Mouse (Mus musculus) kidney, postnatal 0 days (tissue): ENCODE measurements at regions not wholly inside any gene's neighbourhood (a gene's known extent, or its start where the extent isn't known, plus 50 kb on each side); places are given as distances from the start of the nearest gene placed in this dataset.

Source experiments
- ATAC-seq: fragments of 200-750 bp; cut with Nextera tagmentation; replicated peaks from 2 replicates; pipeline ENCODE4 v1.8.0; 2017; ENCODE audit warnings: low read depth, moderate number of reproducible peaks, moderate TSS enrichment, moderate library complexity; ENCODE audit not compliant: low FRiP score
- DNase-seq: peaks from one replicate; pipeline ENCODE4 v3.0.0-alpha.2; 2016; ENCODE audit warnings: low spot score
- H3K27ac ChIP-seq: fragments of 300-500 bp; sonication (generic); 2 replicates; pipeline ENCODE4 v1.5.1; 2014; ENCODE audit warnings: mild to moderate bottlenecking
- H3K27me3 ChIP-seq: fragments of 300-500 bp; sonication (generic); 2 replicates; pipeline ENCODE4 v1.6.1; 2014; ENCODE audit warnings: low read length, mixed read lengths; ENCODE audit not compliant: insufficient read depth
- H3K36me3 ChIP-seq: fragments of 300-500 bp; sonication (generic); 2 replicates; pipeline ENCODE4 v1.6.1; 2014; ENCODE audit warnings: low read length, mixed read lengths; ENCODE audit not compliant: insufficient read depth
- H3K4me1 ChIP-seq: fragments of 300-500 bp; sonication (generic); replicated peaks from 2 replicates; pipeline ENCODE4 v1.6.1; 2014; ENCODE audit warnings: antibody characterized with exemption, low read length, mixed read lengths; ENCODE audit not compliant: insufficient read depth
- H3K4me2 ChIP-seq: fragments of 300-500 bp; sonication (generic); 2 replicates; pipeline ENCODE4 v1.6.1; 2014; ENCODE audit warnings: mild to moderate bottlenecking, low read length, moderate library complexity, mixed read lengths
- H3K4me3 ChIP-seq: fragments of 300-500 bp; sonication (generic); replicated peaks from 2 replicates; pipeline ENCODE4 v1.5.1; 2014; ENCODE audit warnings: low read depth, low read length
- H3K9ac ChIP-seq: fragments of 300-500 bp; sonication (generic); 2 replicates; pipeline ENCODE4 v1.6.1; 2014; ENCODE audit warnings: low read depth, low read length
- H3K9me3 ChIP-seq: fragments of 300-500 bp; sonication (generic); replicated peaks from 2 replicates; pipeline ENCODE4 v1.6.1; 2016; ENCODE audit warnings: low read length, inconsistent platforms, mixed read lengths
- CTCF ChIP-seq: IDR thresholded peaks from 2 replicates; pipeline ENCODE4 v1.5.1; 2016; ENCODE audit warnings: antibody characterized with exemption, low read depth, mild to moderate bottlenecking, moderate library complexity
- WGBS: fragments of 180-500 bp; shearing (Covaris S2); extraction: QIAGEN DNeasy Blood & Tissue Kit; methylation state at CpG from one replicate; pipeline ENCODE4 v1.1.7; 2014; 5-methylcytosine and 5-hydroxymethylcytosine counted together

DNA sequence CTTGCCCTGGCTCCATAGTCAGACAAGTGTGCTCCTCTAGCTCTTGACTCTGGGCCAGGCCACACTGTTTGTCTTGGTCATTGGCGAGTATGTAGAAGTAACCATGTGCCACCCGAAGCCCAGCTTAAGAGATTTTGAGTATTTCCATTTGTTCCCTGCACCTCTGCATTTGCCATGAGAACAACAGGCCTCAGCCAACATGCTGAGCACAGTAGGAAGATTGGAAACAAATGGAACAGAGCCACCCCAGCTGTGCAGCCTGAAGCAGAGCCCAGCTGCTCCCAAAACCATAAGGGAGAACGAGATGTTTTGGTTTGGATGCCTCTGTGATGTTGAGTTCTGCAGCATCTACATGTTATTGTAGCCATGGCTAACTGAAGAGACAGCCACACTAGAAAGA is 433.1 kb upstream of the Gm6657 start:
- H3K4me2 ChIP-seq = no peak overlapping the region
- DNase-seq (no peak), ATAC-seq (no peak)
- H3K36me3 ChIP-seq = no peaks in the 10 kb centered on the region
- no peak overlapping the region for H3K9ac ChIP-seq
- H3K4me3 ChIP-seq = no peak overlapping the region
- no peaks in the 10 kb centered on the region; the same call in 1 of the 2 replicates for H3K4me1 ChIP-seq
- no peaks in the 10 kb centered on the region for H3K27me3 ChIP-seq
- WGBS = 76% methylated on average over 3 of the region's 3 CpGs
- H3K9me3 ChIP-seq = no peaks in the 10 kb centered on the region
- no peak for TF ChIP-seq CTCF
- H3K27ac ChIP-seq = no peak overlapping the region

DNA sequence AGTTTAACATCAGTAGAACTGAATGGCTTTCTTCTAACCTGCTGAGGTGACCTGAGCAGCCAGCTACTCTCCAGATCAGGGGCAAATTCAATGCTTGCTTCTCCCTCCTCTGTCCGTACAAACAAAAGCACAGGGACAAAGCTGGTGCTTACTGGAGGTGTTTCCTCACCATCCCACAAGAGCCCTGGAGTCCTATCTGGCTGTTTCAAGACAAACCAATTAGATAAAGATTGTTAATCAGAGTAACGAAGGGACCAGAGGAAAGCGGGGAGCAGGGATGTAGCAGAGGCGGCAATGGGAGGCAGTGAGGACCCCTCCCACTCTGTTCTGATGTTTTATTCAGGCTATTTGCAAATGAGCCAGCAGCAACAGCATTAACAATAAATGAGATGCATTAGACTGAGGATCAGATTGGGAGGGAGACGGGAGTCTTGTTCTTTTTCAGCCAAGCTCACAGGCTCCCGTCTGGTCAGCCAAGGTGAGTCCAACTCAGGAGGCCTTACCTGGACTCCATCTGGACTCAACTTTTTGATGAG is 418.0 kb upstream of the Gm6657 start:
- no peak overlapping the region for H3K4me2 ChIP-seq
- H3K9ac ChIP-seq = no peak overlapping the region
- H3K36me3 ChIP-seq = no peaks in the 10 kb centered on the region
- WGBS = 90% methylated on average over 6 of the region's 6 CpGs
- H3K9me3 ChIP-seq = no peaks in the 10 kb centered on the region
- H3K27me3 ChIP-seq = no peaks in the 10 kb centered on the region
- no peaks in the 10 kb centered on the region for H3K4me1 ChIP-seq
- no peak overlapping the region for H3K27ac ChIP-seq
- TF ChIP-seq CTCF = no peak
- ATAC-seq (no peak), DNase-seq (no peak)
- no peak overlapping the region for H3K4me3 ChIP-seq

DNA sequence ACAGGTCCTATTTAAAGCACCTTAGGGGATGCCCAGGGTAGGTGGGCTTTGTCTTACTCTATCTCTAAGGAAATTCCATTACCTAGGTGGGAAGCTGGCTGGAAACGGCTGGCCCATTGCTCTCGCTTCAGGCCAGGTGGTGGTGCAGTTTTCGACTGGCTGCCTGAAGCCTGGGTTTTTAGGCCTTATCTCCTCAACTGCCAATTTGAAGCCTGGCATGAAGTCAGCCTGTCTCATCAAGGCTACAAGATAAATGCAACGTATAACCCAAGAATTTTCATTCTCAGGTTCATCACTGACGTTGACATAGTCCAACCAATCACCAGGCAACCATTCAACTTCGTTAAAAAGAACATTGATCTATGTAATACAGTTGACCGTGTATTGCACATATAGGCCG is 417.3 kb upstream of the Gm6657 start:
- Histone ChIP-seq H3K4me2 (no peak overlapping the region), H3K4me3 (no peak overlapping the region), H3K36me3 (no peaks in the 10 kb centered on the region), H3K27me3 (no peaks in the 10 kb centered on the region), H3K9ac (no peak overlapping the region), H3K27ac (no peak overlapping the region), H3K9me3 (no peaks in the 10 kb centered on the region), H3K4me1 (no peaks in the 10 kb centered on the region)
- no peak for TF ChIP-seq CTCF
- DNase-seq = no peak
- no peak for ATAC-seq
- 90% methylated on average over 8 of the region's 8 CpGs for WGBS

DNA sequence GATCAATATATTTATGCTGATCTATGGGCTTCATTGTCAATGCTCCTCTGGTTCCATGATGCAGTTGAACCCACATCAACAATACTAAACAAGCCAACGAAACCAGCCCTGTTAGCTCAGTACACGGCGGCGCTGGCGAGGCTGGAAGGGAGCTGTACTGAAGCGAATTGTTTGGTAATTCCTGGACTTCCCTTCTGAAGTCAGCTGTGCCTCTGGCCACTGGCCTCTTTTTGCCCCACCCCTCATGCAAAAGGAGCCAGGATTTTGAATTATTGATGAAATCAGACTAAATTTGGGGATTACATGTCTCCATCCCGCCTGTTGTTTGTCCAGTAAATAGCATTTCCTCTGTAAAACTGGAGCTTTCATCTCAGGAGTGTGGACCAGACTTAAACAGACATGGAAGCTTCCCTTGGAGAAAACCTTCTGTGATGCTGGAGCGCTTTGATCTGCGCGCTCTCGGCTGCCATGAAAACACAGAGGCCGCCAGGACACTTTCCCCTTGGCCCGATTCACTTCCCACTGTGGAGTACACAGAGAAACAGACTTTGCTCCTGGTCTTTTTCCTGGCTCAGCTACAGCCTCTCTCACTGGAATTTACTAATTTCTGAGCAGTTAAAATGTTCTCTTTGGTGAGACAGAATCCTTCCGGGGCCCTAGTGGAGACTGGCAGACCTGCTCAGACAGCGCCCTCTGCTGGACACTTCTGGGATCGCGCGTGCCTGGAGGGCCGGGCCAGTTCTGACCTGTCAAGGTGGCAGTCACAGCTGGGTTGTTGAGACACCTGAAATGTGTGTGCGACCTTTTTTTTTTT is 412.9 kb upstream of the Gm6657 start:
- H3K27ac ChIP-seq = peak overlapping the region; percentile 57; the same call in 1 of the 2 replicates

DNA sequence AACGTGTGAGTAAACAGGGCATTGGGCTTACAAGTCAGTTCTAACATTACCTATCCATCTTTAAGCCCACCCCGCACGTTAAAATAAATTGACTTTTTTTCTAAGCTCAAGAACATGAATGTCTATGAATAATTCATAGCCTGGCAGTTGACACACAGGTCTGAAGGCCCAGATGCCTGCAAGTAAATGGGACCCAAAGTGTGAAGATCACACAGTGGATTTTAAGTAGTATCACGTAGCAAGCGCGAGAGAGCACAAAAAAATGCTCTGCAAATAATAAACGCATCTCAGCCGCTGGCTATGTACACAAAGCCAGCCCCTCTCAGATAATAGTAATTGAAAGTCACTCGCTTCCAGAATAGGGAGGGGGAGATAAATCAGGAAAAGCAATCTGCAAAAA is 410.1 kb upstream of the Gm6657 start:
- no peak overlapping the region for H3K27ac ChIP-seq
- H3K36me3 ChIP-seq = no peaks in the 10 kb centered on the region
- H3K4me3 ChIP-seq = no peak overlapping the region
- no peak overlapping the region for H3K9ac ChIP-seq
- 88% methylated on average over 9 of the region's 9 CpGs for WGBS
- no peak for ATAC-seq
- H3K9me3 ChIP-seq = no peaks in the 10 kb centered on the region
- H3K27me3 ChIP-seq = no peaks in the 10 kb centered on the region
- no peak overlapping the region for H3K4me2 ChIP-seq
- DNase-seq = no peak
- TF ChIP-seq CTCF = no peak
- H3K4me1 ChIP-seq = no peaks in the 10 kb centered on the region

More for the DNA sequence above, 412.9 kb upstream of the Gm6657 start:
- peak; percentile 98 for TF ChIP-seq CTCF
- DNase-seq (peak; percentile 93), ATAC-seq (peak; percentile 84)
- Histone ChIP-seq H3K27me3 (no peaks in the 10 kb centered on the region), H3K9me3 (no peaks in the 10 kb centered on the region), H3K4me1 (no peaks in the 10 kb centered on the region), H3K9ac (no peak overlapping the region), H3K4me2 (peak overlapping the region; percentile 52), H3K36me3 (no peaks in the 10 kb centered on the region), H3K4me3 (peak overlapping the region; percentile 24)
- WGBS = 21% methylated on average over 20 of the region's 20 CpGs

DNA sequence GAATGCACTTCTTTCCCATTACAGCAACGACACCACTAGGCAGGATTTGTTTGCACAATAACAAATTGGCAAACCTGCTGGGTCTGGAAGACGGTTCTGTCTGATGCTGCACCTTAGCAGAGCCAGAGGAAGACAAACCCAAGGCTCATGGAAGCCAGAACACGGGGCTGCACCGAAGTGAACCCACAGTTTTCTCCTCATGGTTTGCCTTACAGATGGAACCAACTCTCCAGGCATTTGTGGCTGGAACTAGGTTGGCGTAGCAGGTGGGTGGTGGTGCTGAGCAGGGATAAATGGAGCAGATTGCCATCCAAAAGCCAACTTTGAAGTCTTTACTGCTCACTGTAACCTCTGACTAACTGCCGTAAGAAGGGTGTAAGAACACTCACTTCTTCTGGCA is 408.4 kb upstream of the Gm6657 start:
- Histone ChIP-seq H3K4me3 (no peak overlapping the region), H3K4me1 (0 out of 2 replicates have a peak, but pooled peaks cover 12% of the 10 kb centered on the region), H3K9ac (no peak overlapping the region), H3K4me2 (no peak overlapping the region), H3K36me3 (no peaks in the 10 kb centered on the region), H3K27ac (no peak overlapping the region), H3K9me3 (no peaks in the 10 kb centered on the region), H3K27me3 (no peaks in the 10 kb centered on the region)
- 85% methylated on average over 6 of the region's 6 CpGs for WGBS
- DNase-seq = no peak
- ATAC-seq = no peak
- no peak for TF ChIP-seq CTCF
